Mouse (Mus musculus): Measurements from ENCODE around the gene Psmd8. TPM values are rescaled to one million over a fixed set of nuclear protein-coding genes. Genes with fewer than 3 reads are reported as not detected.
"Not testable (repeated sequence)": the region's sequence is repeated elsewhere in the genome, so short reads cannot be mapped to it uniquely, and the experiment has no call there.

Gene Psmd8
- 270 and 282 TPM in 2 replicates for polyA plus RNA-seq (2015; fragmentation: Nextera tagmentation; extraction: Ambion mirVana)

- peak within 1 kb of the TSS; percentile 65 for H3K27ac ChIP-seq (ENCODE audit: low read length)
- peak within 1 kb of the TSS; percentile 96 for H3K4me3 ChIP-seq (ENCODE audit: low read length)
- peak within 1 kb of the TSS; percentile 92 for H3K9ac ChIP-seq (replicated peaks; ENCODE audit: low read length)
- no peaks in the 10 kb centered on the region for H3K27me3 ChIP-seq (ENCODE audit: insufficient read depth, low read length)
- under 1% methylated on average over 62 of the region's 62 CpGs for WGBS
- H3K9me3 ChIP-seq (ENCODE audit: low read length): no peaks in the 10 kb centered on the region
- ATAC-seq (ENCODE audit: low FRiP score, low TSS enrichment): peak; percentile 97
- H3K4me2 ChIP-seq (replicated peaks; ENCODE audit: low read depth, low read length): peak within 1 kb of the TSS; percentile 93
- peaks cover 14% of the 10 kb centered on the region for H3K4me1 ChIP-seq (ENCODE audit: insufficient read depth, low read length)
- H3K36me3 ChIP-seq (ENCODE audit: insufficient read depth, low read length): peaks cover 17% of the 10 kb centered on the region
These were observed at the start of gene Psmd8 for GRCm38 (mm10) chr7:29180077-29180853. TSS of gene Psmd8 (minus strand) at chr7:29180701.

GRCm38 (mm10) chr7:29228202-29228601 lies 47.7 kb upstream of the Psmd8 start:
- 77% methylated on average over 4 of the region's 4 CpGs for WGBS

GRCm38 (mm10) chr7:29225520-29225919 lies 45.0 kb upstream of the Psmd8 start:
- H3K27me3 ChIP-seq (ENCODE audit: insufficient read depth, low read length): peaks cover 1% of the 10 kb centered on the region; the same call in 1 of the 2 replicates
- ATAC-seq (ENCODE audit: low FRiP score, low TSS enrichment): no peak
- H3K4me1 ChIP-seq (ENCODE audit: insufficient read depth, low read length): peaks cover 10% of the 10 kb centered on the region
- H3K9me3 ChIP-seq (ENCODE audit: low read length): peaks cover 3% of the 10 kb centered on the region
- no peak overlapping the region for H3K27ac ChIP-seq (ENCODE audit: low read length)
- H3K4me3 ChIP-seq (ENCODE audit: low read length): no peak overlapping the region
- 69% methylated on average over 13 of the region's 13 CpGs for WGBS
- no peaks in the 10 kb centered on the region for H3K36me3 ChIP-seq (ENCODE audit: insufficient read depth, low read length)
- H3K4me2 ChIP-seq (replicated peaks; ENCODE audit: low read depth, low read length): peak overlapping the region; percentile 35; the same call in 1 of the 2 replicates
- H3K9ac ChIP-seq (replicated peaks; ENCODE audit: low read length): no peak overlapping the region

More at GRCm38 (mm10) chr7:29228202-29228601, 47.7 kb upstream of the Psmd8 start:
- Histone ChIP-seq H3K9me3 (ENCODE audit: low read length) (no peaks in the 10 kb centered on the region), H3K27me3 (ENCODE audit: insufficient read depth, low read length) (peaks cover 22% of the 10 kb centered on the region), H3K27ac (ENCODE audit: low read length) (no peak overlapping the region), H3K4me1 (ENCODE audit: insufficient read depth, low read length) (peaks cover 16% of the 10 kb centered on the region), H3K4me3 (ENCODE audit: low read length) (no peak overlapping the region), H3K36me3 (ENCODE audit: insufficient read depth, low read length) (no peaks in the 10 kb centered on the region), H3K9ac (replicated peaks; ENCODE audit: low read length) (no peak overlapping the region), H3K4me2 (replicated peaks; ENCODE audit: low read depth, low read length) (no peak overlapping the region)
- ATAC-seq (ENCODE audit: low FRiP score, low TSS enrichment): no peak

- WGBS: 17% methylated on average over 16 of the region's 16 CpGs
- Histone ChIP-seq H3K27ac (ENCODE audit: low read length) (no peak overlapping the region), H3K9me3 (ENCODE audit: low read length) (peaks cover 9% of the 10 kb centered on the region), H3K4me1 (ENCODE audit: insufficient read depth, low read length) (peaks cover 10% of the 10 kb centered on the region), H3K27me3 (ENCODE audit: insufficient read depth, low read length) (no peaks in the 10 kb centered on the region), H3K9ac (replicated peaks; ENCODE audit: low read length) (peak overlapping the region; percentile 15; the same call in 1 of the 2 replicates), H3K36me3 (ENCODE audit: insufficient read depth, low read length) (0 out of 2 replicates have a peak, but pooled peaks cover 6% of the 10 kb centered on the region), H3K4me3 (ENCODE audit: low read length) (peak overlapping the region; percentile 11; the same call in 1 of the 2 replicates), H3K4me2 (replicated peaks; ENCODE audit: low read depth, low read length) (peak overlapping the region; percentile 35)
- ATAC-seq (ENCODE audit: low FRiP score, low TSS enrichment): 0 out of 2 replicates have a peak, but pooled peaks have one; percentile 55
These were observed 44.4 kb upstream of the Psmd8 start for GRCm38 (mm10) chr7:29224756-29225394.

- Histone ChIP-seq H3K27ac (ENCODE audit: low read length) (no peak overlapping the region), H3K27me3 (ENCODE audit: insufficient read depth, low read length) (no peaks in the 10 kb centered on the region)
These were observed 34.3 kb upstream of the Psmd8 start for GRCm38 (mm10) chr7:29214846-29215245.

GRCm38 (mm10) chr7:29214236-29214635 lies 33.7 kb upstream of the Psmd8 start:
- no peak overlapping the region for H3K9ac ChIP-seq (replicated peaks; ENCODE audit: low read length)
- ATAC-seq (ENCODE audit: low FRiP score, low TSS enrichment): no peak
- H3K27me3 ChIP-seq (ENCODE audit: insufficient read depth, low read length): no peaks in the 10 kb centered on the region
- 0 out of 2 replicates have a peak, but pooled peaks cover 4% of the 10 kb centered on the region for H3K36me3 ChIP-seq (ENCODE audit: insufficient read depth, low read length)
- peaks cover 28% of the 10 kb centered on the region for H3K9me3 ChIP-seq (ENCODE audit: low read length)
- WGBS: 54% methylated on average over 2 of the region's 2 CpGs
- peak overlapping the region; percentile 36; the same call in 1 of the 2 replicates for H3K4me2 ChIP-seq (replicated peaks; ENCODE audit: low read depth, low read length)
- H3K4me1 ChIP-seq (ENCODE audit: insufficient read depth, low read length): peaks cover 14% of the 10 kb centered on the region; the same call in 1 of the 2 replicates
- H3K27ac ChIP-seq (ENCODE audit: low read length): no peak overlapping the region
- no peak overlapping the region for H3K4me3 ChIP-seq (ENCODE audit: low read length)

More at GRCm38 (mm10) chr7:29214846-29215245, 34.3 kb upstream of the Psmd8 start:
- Histone ChIP-seq H3K36me3 (ENCODE audit: insufficient read depth, low read length) (0 out of 2 replicates have a peak, but pooled peaks cover 6% of the 10 kb centered on the region), H3K9me3 (ENCODE audit: low read length) (peaks cover 34% of the 10 kb centered on the region), H3K4me1 (ENCODE audit: insufficient read depth, low read length) (peaks cover 14% of the 10 kb centered on the region; the same call in 1 of the 2 replicates), H3K4me2 (replicated peaks; ENCODE audit: low read depth, low read length) (no peak overlapping the region), H3K9ac (replicated peaks; ENCODE audit: low read length) (no peak overlapping the region), H3K4me3 (ENCODE audit: low read length) (no peak overlapping the region)
- no peak for ATAC-seq (ENCODE audit: low FRiP score, low TSS enrichment)
- 49% methylated on average over 15 of the region's 15 CpGs for WGBS

GRCm38 (mm10) chr7:29213675-29214082 lies 33.2 kb upstream of the Psmd8 start, which contains the start of gene Catsperg1:
TSS of gene Catsperg1 (minus strand) at chr7:29214035.
- Histone ChIP-seq H3K4me3 (ENCODE audit: low read length) (peak within 1 kb of the TSS; percentile 11; the same call in 1 of the 2 replicates), H3K4me1 (ENCODE audit: insufficient read depth, low read length) (peaks cover 14% of the 10 kb centered on the region; the same call in 1 of the 2 replicates), H3K27me3 (ENCODE audit: insufficient read depth, low read length) (no peaks in the 10 kb centered on the region), H3K4me2 (replicated peaks; ENCODE audit: low read depth, low read length) (peak within 1 kb of the TSS; percentile 36), H3K9me3 (ENCODE audit: low read length) (peaks cover 23% of the 10 kb centered on the region), H3K27ac (ENCODE audit: low read length) (no peak within 1 kb of the TSS), H3K9ac (replicated peaks; ENCODE audit: low read length) (no peak within 1 kb of the TSS), H3K36me3 (ENCODE audit: insufficient read depth, low read length) (0 out of 2 replicates have a peak, but pooled peaks cover 4% of the 10 kb centered on the region)
- ATAC-seq (ENCODE audit: low FRiP score, low TSS enrichment): peak; percentile 71
- 2% methylated on average over 20 of the region's 20 CpGs for WGBS

- not testable (repeated sequence) for H3K27ac ChIP-seq (ENCODE audit: low read length); H3K9ac ChIP-seq (replicated peaks; ENCODE audit: low read length); H3K27me3 ChIP-seq (ENCODE audit: insufficient read depth, low read length); H3K36me3 ChIP-seq (ENCODE audit: insufficient read depth, low read length)
- peak overlapping the region; percentile 36 for H3K4me2 ChIP-seq (replicated peaks; ENCODE audit: low read depth, low read length)
- WGBS: 13% methylated on average over 40 of the region's 40 CpGs
- peaks cover 23% of the 10 kb centered on the region for H3K9me3 ChIP-seq (ENCODE audit: low read length)
- peak; percentile 5; the same call in 1 of the 2 replicates for ATAC-seq (ENCODE audit: low FRiP score, low TSS enrichment)
- peak overlapping the region; percentile 11; the same call in 1 of the 2 replicates for H3K4me3 ChIP-seq (ENCODE audit: low read length)
- peaks cover 14% of the 10 kb centered on the region; the same call in 1 of the 2 replicates for H3K4me1 ChIP-seq (ENCODE audit: insufficient read depth, low read length)
These were observed 32.5 kb upstream of the Psmd8 start for GRCm38 (mm10) chr7:29212775-29213560.

Measured in kidney, embryonic 16.5 days (tissue).